Mouse (Mus musculus): ENCODE results near the gene Stat6.

- TF ChIP-seq CTCF (IDR thresholded peaks at IDR 0.05; ENCODE audit: control insufficient read depth, insufficient read depth, low read length) (no peak), POLR2A (IDR thresholded peaks at IDR 0.05; ENCODE audit: borderline replicate concordance, control insufficient read depth, low read depth, low read length) (no peak)
Observed at GRCm38 (mm10) chr10:127640421-127640820, 2.4 kb upstream of the Stat6 start.
